Comparison of ENCODE assay signal across 8 mouse cellular contexts in genomic region chr6:28981585-28981948, GRCm38 (mm10).
DNase-seq lines count a peak whose midpoint lies in the region; ATAC-seq and TF ChIP-seq lines count a peak whose summit lies in the region.

No protein-coding gene starts in this region.

- H3K4me1 ChIP-seq in heart, embryonic 10.5 days, result peaks cover 17% of the 10 kb centered on the region
- H3K4me1 ChIP-seq in hindbrain, embryonic 13.5 days (replicated peaks), result peaks cover 29% of the 10 kb centered on the region
- peaks cover 31% of the 10 kb centered on the region for H3K4me1 ChIP-seq in midbrain, embryonic 12.5 days

- no peak for TF ChIP-seq CTCF in Patski (IDR thresholded peaks at IDR 0.05)

- POLR2A ChIA-PET in Patski (lab: Charles Lee), result interaction anchor here (0.6 kb wide), 1 partner anchor 565 kb away, joined by 3 read pairs; no protein-coding TSS in a partner anchor

- H3K9me3 ChIP-seq in heart, embryonic 10.5 days, result no peaks in the 10 kb centered on the region
- H3K9me3 ChIP-seq in hindbrain, embryonic 13.5 days, result no peaks in the 10 kb centered on the region
- H3K9me3 ChIP-seq in midbrain, embryonic 12.5 days, result no peaks in the 10 kb centered on the region

- in situ Hi-C loops in Patski (cut with MboI; ENCODE audit: low pct_unique_long_range_greater_than_20kb), result loop anchor here (5.0 kb wide), 1 partner anchor 41 kb away; no protein-coding TSS in a partner anchor

- H3K4me3 ChIP-seq in heart, embryonic 10.5 days, result peak overlapping the region; percentile 60
- H3K4me3 ChIP-seq in hindbrain, embryonic 13.5 days, result peak overlapping the region; percentile 54
- peak overlapping the region; percentile 56 for H3K4me3 ChIP-seq in midbrain, embryonic 12.5 days

- 7% methylated on average over 18 of the region's 18 CpGs for WGBS in heart, embryonic 10.5 days
- 8% methylated on average over 18 of the region's 18 CpGs for WGBS in hindbrain, embryonic 13.5 days
- 5% methylated on average over 18 of the region's 18 CpGs for WGBS in midbrain, embryonic 12.5 days

- CTCF ChIA-PET in Patski (lab: Charles Lee), result no interaction called here

- intact Hi-C loops in heart, postnatal 36 days (cut with DNase I), result no loop called here

- no peak for DNase-seq in heart, embryonic 10.5 days (ENCODE audit: low spot score)
- DNase-seq in heart, postnatal 36 days, result no peak
- no peak for DNase-seq in Patski (ENCODE audit: low read depth, low spot score)
- DNase-seq in layer of hippocampus, postnatal 10 days (ENCODE audit: low spot score in 2 of 2), result no peak
- no peak for DNase-seq in thymus, postnatal 0 days (ENCODE audit: low spot score)
- DNase-seq in cerebellum, adult 9-10 months, result no peak

- H3K27ac ChIP-seq in heart, embryonic 10.5 days, result no peak overlapping the region
- H3K27ac ChIP-seq in hindbrain, embryonic 13.5 days, result peak overlapping the region; percentile 91
- no peak overlapping the region for H3K27ac ChIP-seq in midbrain, embryonic 12.5 days (replicated peaks)

- peak overlapping the region; percentile 87 for H3K9ac ChIP-seq in hindbrain, embryonic 13.5 days
- H3K9ac ChIP-seq in midbrain, embryonic 12.5 days (replicated peaks), result peak overlapping the region; percentile 71

- peak; percentile 8 for ATAC-seq in Patski
- ATAC-seq in hindbrain, embryonic 13.5 days (ENCODE audit: low FRiP score), result peak; percentile 50
- peak; percentile 39 for ATAC-seq in midbrain, embryonic 12.5 days (ENCODE audit: low FRiP score, low read depth)

- H3K36me3 ChIP-seq in heart, embryonic 10.5 days, result no peaks in the 10 kb centered on the region
- no peaks in the 10 kb centered on the region for H3K36me3 ChIP-seq in hindbrain, embryonic 13.5 days
- no peaks in the 10 kb centered on the region for H3K36me3 ChIP-seq in midbrain, embryonic 12.5 days

- peak overlapping the region; percentile 88 for H3K4me2 ChIP-seq in hindbrain, embryonic 13.5 days
- H3K4me2 ChIP-seq in midbrain, embryonic 12.5 days (replicated peaks), result peak overlapping the region; percentile 94

- H3K27me3 ChIP-seq in heart, embryonic 10.5 days (ENCODE audit: insufficient read depth, poor library complexity, severe bottlenecking), result peaks cover 79% of the 10 kb centered on the region
- peaks cover 4% of the 10 kb centered on the region for H3K27me3 ChIP-seq in Patski
- H3K27me3 ChIP-seq in hindbrain, embryonic 13.5 days, result peaks cover 32% of the 10 kb centered on the region
- peaks cover 53% of the 10 kb centered on the region for H3K27me3 ChIP-seq in midbrain, embryonic 12.5 days
